Mouse (Mus musculus) retina, postnatal 1 day (tissue): ENCODE results near the gene Ubap1.

Source experiments
- DNase-seq: peaks from one replicate; pipeline ENCODE4 v3.0.0-alpha.2; 2012

Gene Ubap1

GRCm38 (mm10) chr4:41357154-41357553 is 8.4 kb downstream of the Ubap1 start:
- no peak for DNase-seq

DNA sequence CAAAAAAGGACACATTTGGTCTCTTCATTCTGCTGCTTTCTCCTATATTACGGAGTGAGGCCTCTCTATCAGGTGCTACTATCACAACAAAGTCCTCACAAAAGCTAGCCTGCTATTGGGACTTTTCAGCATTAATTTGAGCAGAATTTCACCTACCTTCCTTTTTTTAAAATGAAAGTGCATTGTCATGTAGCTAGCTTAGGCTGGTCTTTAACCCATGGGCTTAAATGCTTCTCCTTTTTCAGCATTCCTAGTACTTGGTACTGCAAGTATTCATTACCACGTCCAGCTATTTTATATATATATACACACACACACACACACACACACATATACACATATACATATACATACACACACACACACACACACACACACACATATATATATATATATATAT is 9.9 kb downstream of the Ubap1 start:
- DNase-seq, result no peak

- DNase-seq, result no peak
Measured at GRCm38 (mm10) chr4:41359358-41359757, 10.6 kb downstream of the Ubap1 start.

- no peak for DNase-seq
Measured at GRCm38 (mm10) chr4:41361059-41361458, 12.3 kb downstream of the Ubap1 start.

GRCm38 (mm10) chr4:41368198-41368597 is 19.4 kb downstream of the Ubap1 start:
- DNase-seq, result no peak

GRCm38 (mm10) chr4:41369702-41370437 is 21.1 kb downstream of the Ubap1 start:
- no peak for DNase-seq

- no peak for DNase-seq
Measured at GRCm38 (mm10) chr4:41377567-41377966, 28.8 kb downstream of the Ubap1 start.

GRCm38 (mm10) chr4:41381213-41381950 is 32.6 kb downstream of the Ubap1 start:
- DNase-seq, result no peak

DNA sequence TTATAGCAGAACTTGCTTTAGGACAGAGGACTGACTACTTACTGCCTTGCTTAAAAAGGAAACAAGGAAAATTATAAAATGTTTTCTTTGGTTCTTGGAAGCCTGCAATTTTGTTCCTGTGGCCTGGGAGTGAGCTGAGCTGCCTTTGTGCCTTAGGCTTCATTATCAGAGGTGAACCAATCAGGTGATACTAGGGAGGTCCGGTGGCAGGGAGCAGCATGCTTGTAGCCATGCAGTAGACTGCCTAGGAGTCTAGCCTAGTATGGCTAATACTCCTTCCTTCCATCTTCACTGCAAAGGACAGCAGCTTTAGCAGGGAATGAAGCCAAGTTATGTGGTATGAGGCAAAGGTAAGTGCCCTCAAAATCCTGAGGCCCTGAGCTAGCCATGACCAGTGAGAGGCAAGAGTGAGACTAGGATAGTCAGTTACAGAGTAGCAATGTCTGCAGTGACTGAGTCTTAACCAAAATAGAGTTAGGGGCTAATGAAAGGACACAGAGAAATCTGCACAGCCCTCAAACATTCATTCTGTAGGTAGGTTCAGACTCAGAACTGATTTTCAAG is 37.7 kb downstream of the Ubap1 start:
- no peak for DNase-seq

DNA sequence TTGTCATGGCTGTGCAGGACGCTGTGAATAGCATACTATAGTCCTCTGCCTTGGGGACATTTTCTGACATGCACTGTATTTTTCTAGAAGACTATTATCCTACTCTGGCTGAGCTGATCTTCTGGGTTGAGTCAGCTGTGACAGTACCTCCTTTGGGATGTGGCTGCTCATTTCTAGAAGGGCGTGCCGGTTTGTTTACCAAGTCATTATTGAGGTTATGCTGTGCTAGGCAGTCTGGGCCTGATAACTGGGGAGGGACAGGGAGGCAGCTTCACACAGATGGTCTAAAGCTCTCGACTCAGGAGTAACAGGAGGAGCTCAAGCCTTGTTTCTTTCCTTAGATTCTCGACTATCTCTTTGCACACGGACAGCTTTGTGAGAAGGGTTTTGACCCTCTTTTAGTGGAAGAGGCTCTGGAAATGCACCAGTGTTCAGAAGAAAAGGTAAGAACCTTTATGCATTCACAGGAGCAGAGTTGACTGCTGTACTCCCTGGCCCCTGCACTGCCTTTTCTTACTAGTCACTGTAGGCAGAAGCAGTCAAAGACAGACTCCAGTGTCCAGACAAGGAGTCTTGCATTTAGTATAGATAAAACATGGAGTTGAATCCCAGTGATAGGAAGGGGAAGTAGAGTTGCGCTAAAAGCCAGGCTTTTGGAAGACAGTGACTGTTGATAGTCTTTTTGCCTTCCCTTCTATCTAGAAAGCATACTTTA is 39.1 kb downstream of the Ubap1 start:
- DNase-seq, result no peak

GRCm38 (mm10) chr4:41388616-41389015 is 39.8 kb downstream of the Ubap1 start:
- DNase-seq, result no peak

DNA sequence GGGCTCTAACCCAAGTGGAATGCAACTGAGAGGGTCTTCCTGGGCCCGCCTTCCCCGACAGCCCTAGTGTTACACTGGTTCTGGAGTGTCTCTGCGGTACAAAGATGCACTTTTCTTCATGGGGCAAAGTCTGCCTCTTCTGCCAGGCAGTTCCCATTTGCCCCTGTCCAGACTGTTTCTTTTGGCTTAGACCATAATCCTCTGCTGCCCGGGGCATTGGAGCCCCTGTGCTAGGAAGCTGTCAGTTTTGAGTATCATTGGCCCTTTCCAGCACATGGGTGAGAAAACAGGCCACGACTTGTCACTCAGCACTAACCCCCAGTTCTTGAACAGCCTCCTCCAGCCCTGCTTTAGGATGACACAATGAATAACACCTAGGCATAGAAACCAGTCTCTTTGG is 40.4 kb downstream of the Ubap1 start:
- DNase-seq, result no peak

- DNase-seq, result peak; percentile 79
Measured at GRCm38 (mm10) chr4:41390122-41390521, 41.3 kb downstream of the Ubap1 start.

DNA sequence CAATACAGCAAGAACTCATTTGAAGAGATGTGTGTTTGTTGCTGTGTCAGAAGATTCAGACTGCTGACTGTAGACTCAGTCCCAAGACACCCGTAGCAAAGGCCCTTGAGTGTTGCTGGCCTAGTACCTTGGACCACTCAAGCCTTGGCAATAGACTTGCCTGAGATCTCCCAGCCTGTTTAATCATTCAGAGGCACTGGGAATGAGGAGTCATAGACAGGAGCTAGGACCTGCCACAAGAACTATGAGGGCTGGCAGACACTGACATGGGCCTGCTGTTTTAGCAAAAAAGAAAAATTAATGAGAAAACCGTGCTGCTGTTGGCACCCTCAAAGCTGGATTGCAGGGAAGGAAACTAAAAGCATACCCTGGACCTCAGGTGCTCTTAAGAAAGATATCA is 42.2 kb downstream of the Ubap1 start:
- no peak for DNase-seq

GRCm38 (mm10) chr4:41394651-41395050 is 45.9 kb downstream of the Ubap1 start:
- DNase-seq, result no peak

GRCm38 (mm10) chr4:41398353-41398752 is 49.6 kb downstream of the Ubap1 start:
- no peak for DNase-seq

DNA sequence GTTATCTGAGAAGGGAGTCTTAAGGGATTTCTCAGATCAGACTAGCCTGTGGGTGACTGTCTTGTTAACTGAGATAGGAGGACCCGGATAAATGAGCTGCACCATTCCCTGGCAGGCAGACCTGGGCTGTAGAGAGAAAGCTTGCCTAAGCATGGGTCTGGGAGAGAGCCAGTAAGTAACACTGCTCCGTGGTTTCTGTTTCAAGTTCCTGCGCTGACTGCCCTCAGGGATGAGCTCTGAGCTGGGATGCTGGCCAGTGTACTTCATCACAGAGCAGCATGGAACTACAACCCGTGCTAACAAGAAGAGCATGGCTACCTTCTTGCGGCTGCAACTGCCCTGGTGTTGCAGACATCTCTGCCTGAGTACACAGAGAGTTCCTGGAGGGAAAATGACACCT is 51.1 kb downstream of the Ubap1 start:
- DNase-seq, result no peak

- DNase-seq, result no peak
Measured at GRCm38 (mm10) chr4:41401167-41401566, 52.4 kb downstream of the Ubap1 start.

DNA sequence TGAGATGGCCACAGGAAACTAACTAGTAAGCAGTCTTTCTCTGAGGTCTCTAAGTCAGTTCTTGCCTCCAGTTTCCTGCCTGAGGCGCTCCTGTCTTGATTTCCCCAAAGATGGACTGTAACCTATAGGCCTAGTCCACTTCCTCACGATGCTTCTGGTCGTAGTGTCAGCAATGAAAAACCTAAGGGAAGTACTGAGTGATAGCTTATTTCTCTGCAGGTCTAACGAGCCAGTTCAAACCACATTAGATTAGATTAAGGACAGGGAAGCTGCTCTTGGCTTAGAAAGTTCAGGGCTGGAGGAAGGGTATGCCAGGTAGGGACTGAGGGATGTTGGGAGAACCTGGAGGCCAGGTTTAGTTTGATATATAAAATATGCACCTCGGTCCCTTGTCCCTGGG is 52.8 kb downstream of the Ubap1 start:
- no peak for DNase-seq

GRCm38 (mm10) chr4:41406597-41406996 is 57.8 kb downstream of the Ubap1 start:
- DNase-seq, result no peak

DNA sequence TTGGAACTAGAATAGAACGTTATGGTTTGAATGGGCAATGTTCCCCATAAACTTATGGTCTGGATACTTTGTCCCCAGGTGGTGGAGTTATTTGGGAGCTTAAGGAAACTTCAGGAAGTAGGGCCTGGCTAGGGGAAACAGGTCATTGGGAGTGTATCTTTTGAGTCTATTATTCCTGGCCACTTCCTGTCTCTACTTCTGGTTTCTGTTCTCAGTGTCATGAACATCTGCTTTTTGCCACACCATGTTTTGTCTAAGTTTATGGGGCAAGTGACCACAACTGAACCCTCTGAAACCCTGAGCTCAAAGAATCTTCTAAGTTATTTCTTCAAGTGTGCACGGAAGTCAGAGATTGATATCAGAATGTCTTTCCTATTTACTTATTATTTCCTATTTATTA is 58.6 kb downstream of the Ubap1 start:
- no peak for DNase-seq

DNA sequence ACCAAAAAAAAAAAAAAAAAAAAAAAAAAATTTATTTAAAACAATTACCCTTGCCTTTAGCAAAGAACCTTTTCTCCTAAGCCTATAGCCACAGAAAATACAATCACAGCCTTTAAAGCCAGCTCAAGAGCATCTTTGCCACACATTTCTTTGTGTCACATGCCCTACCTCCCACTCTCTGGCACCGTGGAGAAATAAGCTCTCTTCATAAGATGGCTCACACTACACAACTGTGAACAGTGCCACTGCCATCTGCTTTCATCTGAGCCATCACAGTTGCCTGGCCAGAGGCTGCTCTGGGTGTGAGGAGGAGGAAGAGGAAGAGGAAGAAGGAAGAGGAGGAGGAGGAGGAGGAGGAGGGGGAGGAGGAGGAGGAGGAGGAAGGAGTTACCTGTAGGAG is 60.5 kb downstream of the Ubap1 start:
- DNase-seq, result no peak

GRCm38 (mm10) chr4:41416966-41417365 is 68.2 kb downstream of the Ubap1 start:
- no peak for DNase-seq

- no peak for DNase-seq
Measured at GRCm38 (mm10) chr4:41438931-41439330, 90.1 kb downstream of the Ubap1 start.
